Mouse (Mus musculus) limb, embryonic 11.5 days (tissue): ENCODE measurements around the gene Srprb. TPM values are rescaled to one million over a fixed set of nuclear protein-coding genes. Genes with fewer than 3 reads are reported as not detected.

Experiments
- ATAC-seq: fragments of 200-750 bp; cut with Nextera tagmentation; 2 replicates; pipeline ENCODE4 v1.8.0; 2017; ENCODE audit warnings: low read depth; ENCODE audit not compliant: insufficient number of reproducible peaks, low FRiP score, low TSS enrichment
- DNase-seq: peaks from one replicate; pipeline ENCODE4 v3.0.0-alpha.2; 2015; ENCODE audit warnings: low spot score
- H3K27ac ChIP-seq: fragments of 300-500 bp; sonication (generic); replicated peaks from 2 replicates; pipeline ENCODE4 v1.5.1; 2014; ENCODE audit warnings: low read depth, mild to moderate bottlenecking, low read length
- H3K27me3 ChIP-seq: fragments of 300-500 bp; sonication (generic); 2 replicates; pipeline ENCODE4 v1.6.1; 2014; ENCODE audit warnings: mild to moderate bottlenecking, low read length, mixed read lengths; ENCODE audit not compliant: control insufficient read depth, insufficient read depth
- H3K36me3 ChIP-seq: fragments of 300-500 bp; sonication (generic); 2 replicates; pipeline ENCODE4 v1.6.1; 2014; ENCODE audit warnings: mild to moderate bottlenecking, low read length, moderate library complexity, mixed read lengths; ENCODE audit not compliant: control insufficient read depth, insufficient read depth
- H3K4me1 ChIP-seq: fragments of 300-500 bp; sonication (generic); 2 replicates; pipeline ENCODE4 v1.6.1; 2014; ENCODE audit warnings: low read length, mixed read lengths; ENCODE audit not compliant: control insufficient read depth, insufficient read depth
- H3K4me2 ChIP-seq: fragments of 300-500 bp; sonication (generic); 2 replicates; pipeline ENCODE4 v1.6.1; 2014; ENCODE audit warnings: low read depth, mild to moderate bottlenecking, moderate library complexity; ENCODE audit not compliant: severe bottlenecking
- H3K4me3 ChIP-seq: fragments of 300-500 bp; sonication (generic); 2 replicates; pipeline ENCODE4 v1.5.1; 2014; ENCODE audit warnings: low read depth, low read length
- H3K9ac ChIP-seq: fragments of 300-500 bp; sonication (generic); 2 replicates; pipeline ENCODE4 v1.6.1; 2014; ENCODE audit warnings: mild to moderate bottlenecking, low read length
- H3K9me3 ChIP-seq: fragments of 300-500 bp; sonication (generic); 2 replicates; pipeline ENCODE4 v1.6.1; 2016; ENCODE audit warnings: low read length; ENCODE audit not compliant: control insufficient read depth
- WGBS: fragments of 180-500 bp; shearing (Covaris S2); extraction: QIAGEN DNeasy Blood & Tissue Kit; methylation state at CpG from one replicate; pipeline ENCODE4 v1.1.7; 2014; 5-methylcytosine and 5-hydroxymethylcytosine counted together
- polyA plus RNA-seq: library from polyadenylated mRNA; unstranded; fragments of >200 nt; fragmentation: Nextera tagmentation; extraction: Ambion mirVana; gene quantifications from 2 replicates; pipeline ENCODE4 v1.2.1, GENCODE M21; 2014

Gene Srprb
- polyA plus RNA-seq, 1 experiment from 2014 or later, result 66.0 TPM

DNA sequence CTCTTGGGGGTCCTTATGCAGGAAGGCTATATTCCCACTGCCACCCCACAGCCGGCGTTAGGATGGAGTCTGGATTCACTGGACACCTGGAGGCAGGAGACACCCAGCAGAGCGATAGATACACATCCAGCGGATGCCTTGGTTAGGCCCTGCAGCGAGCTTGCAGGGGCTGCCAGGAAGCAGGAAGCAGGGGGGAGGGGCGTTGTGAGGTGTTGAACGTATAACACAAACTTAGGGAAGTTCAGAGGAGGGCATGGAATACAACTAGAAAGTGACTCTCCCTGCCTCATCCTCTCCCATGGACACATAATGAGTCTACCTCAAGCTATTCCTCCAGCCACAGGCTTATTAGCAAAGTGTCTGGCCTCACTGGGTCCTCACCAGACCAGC is 31.1 kb upstream of the Srprb start:
- no peaks in the 10 kb centered on the region for H3K27me3 ChIP-seq
- no peak overlapping the region for H3K4me3 ChIP-seq
- DNase-seq, result no peak
- H3K36me3 ChIP-seq, result no peaks in the 10 kb centered on the region
- H3K4me1 ChIP-seq, result no peaks in the 10 kb centered on the region
- H3K9me3 ChIP-seq, result no peaks in the 10 kb centered on the region
- H3K27ac ChIP-seq, result no peak overlapping the region
- no peak for ATAC-seq
- WGBS, result 50% methylated on average over 7 of the region's 7 CpGs
- H3K4me2 ChIP-seq, result no peak overlapping the region
- H3K9ac ChIP-seq, result no peak overlapping the region

GRCm38 (mm10) chr9:103232232-103233005 is 30.5 kb upstream of the Srprb start:
- no peak overlapping the region for H3K4me2 ChIP-seq
- 87% methylated on average over 7 of the region's 7 CpGs for WGBS
- H3K9me3 ChIP-seq, result no peaks in the 10 kb centered on the region
- H3K27me3 ChIP-seq, result no peaks in the 10 kb centered on the region
- no peak overlapping the region for H3K4me3 ChIP-seq
- DNase-seq (no peak), ATAC-seq (no peak)
- H3K36me3 ChIP-seq, result no peaks in the 10 kb centered on the region
- no peak overlapping the region for H3K9ac ChIP-seq
- H3K27ac ChIP-seq, result no peak overlapping the region
- no peaks in the 10 kb centered on the region for H3K4me1 ChIP-seq

GRCm38 (mm10) chr9:103230151-103230951 is 28.4 kb upstream of the Srprb start, which contains the start of the genes Gm20425 and Trf:
Gene Gm20425 (minus strand): TSS chr9:103230307.
Gene Trf (minus strand): TSS chr9:103230444.
- Histone ChIP-seq H3K9ac (no peak within 1 kb of the TSS), H3K4me2 (no peak within 1 kb of the TSS), H3K4me3 (no peak within 1 kb of the TSS), H3K36me3 (no peaks in the 10 kb centered on the region), H3K9me3 (no peaks in the 10 kb centered on the region), H3K27me3 (no peaks in the 10 kb centered on the region), H3K27ac (no peak within 1 kb of the TSS), H3K4me1 (no peaks in the 10 kb centered on the region)
- ATAC-seq, result no peak
- no peak for DNase-seq
- 66% methylated on average over 29 of the region's 29 CpGs for WGBS

- H3K36me3 ChIP-seq, result no peaks in the 10 kb centered on the region
- H3K27ac ChIP-seq, result no peak overlapping the region
- H3K9me3 ChIP-seq, result no peaks in the 10 kb centered on the region; the same call in 1 of the 2 replicates
- no peak for ATAC-seq
- no peaks in the 10 kb centered on the region for H3K4me1 ChIP-seq
- 85% methylated on average over 15 of the region's 15 CpGs for WGBS
- no peak overlapping the region for H3K4me2 ChIP-seq
- no peak overlapping the region for H3K9ac ChIP-seq
- H3K4me3 ChIP-seq, result no peak overlapping the region
- no peaks in the 10 kb centered on the region for H3K27me3 ChIP-seq
- no peak for DNase-seq
Observed at GRCm38 (mm10) chr9:103229037-103229867, 27.3 kb upstream of the Srprb start.

DNA sequence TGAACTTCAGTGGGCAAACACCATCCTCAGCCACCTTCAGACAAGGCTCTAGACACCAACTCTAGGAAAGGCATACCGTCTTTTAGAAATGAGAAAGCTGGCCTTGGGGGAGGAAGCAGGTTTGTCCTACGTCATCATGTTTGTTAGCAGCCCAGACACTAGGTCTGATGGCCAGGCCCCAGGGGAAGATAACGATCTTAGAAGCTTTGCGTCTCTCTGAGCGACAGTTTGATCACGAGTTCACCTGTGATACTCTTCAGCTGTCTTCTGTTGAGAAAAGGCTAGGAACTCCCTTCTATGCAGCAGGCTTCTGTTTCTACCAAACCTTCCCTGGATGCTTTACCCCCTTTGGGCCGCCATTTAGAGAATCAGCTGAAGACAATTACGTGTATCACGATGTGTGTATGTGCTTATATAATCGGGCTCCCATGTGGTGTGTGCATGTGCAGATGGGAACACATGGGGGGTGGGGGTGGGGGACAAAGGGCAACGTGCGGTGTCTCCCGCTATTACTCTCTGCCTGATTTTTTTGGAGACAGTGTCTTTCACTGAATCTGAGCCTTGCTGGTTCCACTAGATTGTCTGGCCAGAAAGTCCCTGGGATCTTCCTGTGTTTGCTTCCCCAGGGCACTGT is 26.6 kb upstream of the Srprb start:
- Histone ChIP-seq H3K27ac (no peak overlapping the region), H3K27me3 (no peaks in the 10 kb centered on the region), H3K4me1 (no peaks in the 10 kb centered on the region), H3K9ac (no peak overlapping the region), H3K9me3 (no peaks in the 10 kb centered on the region; the same call in 1 of the 2 replicates), H3K4me2 (no peak overlapping the region), H3K4me3 (no peak overlapping the region), H3K36me3 (no peaks in the 10 kb centered on the region)
- DNase-seq, result no peak
- 81% methylated on average over 13 of the region's 13 CpGs for WGBS
- no peak for ATAC-seq

DNA sequence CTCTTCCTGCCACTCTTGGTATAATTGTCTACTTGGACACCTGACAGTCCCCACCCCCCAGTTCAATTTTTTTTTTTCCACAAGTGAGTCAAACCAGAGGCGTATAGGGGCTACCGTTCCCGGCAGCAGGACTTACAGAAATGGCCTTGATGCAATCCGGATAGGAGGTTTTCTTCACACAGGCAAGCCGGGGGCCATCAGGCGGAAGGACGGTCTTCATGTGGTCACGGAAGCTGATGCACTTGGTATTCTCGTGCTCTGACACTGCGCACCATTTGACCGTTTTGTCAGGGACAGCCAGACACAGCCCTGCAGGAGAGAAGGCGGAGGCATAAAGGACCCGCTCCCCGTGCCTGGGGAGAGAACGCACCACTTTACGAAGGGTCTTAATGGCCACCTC is 25.8 kb upstream of the Srprb start:
- Histone ChIP-seq H3K4me1 (no peaks in the 10 kb centered on the region), H3K9me3 (no peaks in the 10 kb centered on the region; the same call in 1 of the 2 replicates), H3K36me3 (no peaks in the 10 kb centered on the region), H3K4me3 (no peak overlapping the region), H3K4me2 (no peak overlapping the region), H3K27me3 (no peaks in the 10 kb centered on the region), H3K9ac (no peak overlapping the region), H3K27ac (no peak overlapping the region)
- 87% methylated on average over 16 of the region's 16 CpGs for WGBS
- ATAC-seq, result no peak
- no peak for DNase-seq

- ATAC-seq, result no peak
Observed at GRCm38 (mm10) chr9:103226806-103227205, 24.9 kb upstream of the Srprb start.

DNA sequence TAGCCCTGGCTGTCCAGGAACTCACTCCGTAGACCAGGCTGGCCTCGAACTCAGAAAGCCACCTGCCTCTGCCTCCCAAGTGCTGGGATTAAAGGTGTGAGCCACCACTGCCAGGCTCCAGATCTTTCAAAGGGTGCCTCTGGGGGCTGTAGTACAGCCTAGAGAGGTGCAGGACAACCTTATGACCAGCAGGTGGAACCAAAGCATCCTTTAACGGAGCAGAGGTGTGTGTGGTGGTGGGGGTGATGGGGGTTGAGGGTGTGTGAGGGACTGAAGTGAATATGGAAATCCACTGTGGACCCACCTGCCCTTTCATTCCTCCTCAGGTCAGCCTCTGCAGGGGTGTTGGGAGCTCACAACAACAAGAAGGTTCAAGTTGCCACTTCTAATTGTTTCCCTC is 23.5 kb upstream of the Srprb start:
- no peaks in the 10 kb centered on the region for H3K36me3 ChIP-seq
- DNase-seq, result no peak
- 63% methylated on average over 3 of the region's 3 CpGs for WGBS
- H3K4me3 ChIP-seq, result no peak overlapping the region
- H3K4me1 ChIP-seq, result no peaks in the 10 kb centered on the region
- no peak overlapping the region for H3K9ac ChIP-seq
- no peaks in the 10 kb centered on the region; the same call in 1 of the 2 replicates for H3K9me3 ChIP-seq
- no peak overlapping the region for H3K4me2 ChIP-seq
- H3K27ac ChIP-seq, result no peak overlapping the region
- ATAC-seq, result no peak
- no peaks in the 10 kb centered on the region for H3K27me3 ChIP-seq

More at GRCm38 (mm10) chr9:103226806-103227205, 24.9 kb upstream of the Srprb start:
- WGBS, result 95% methylated on average over 15 of the region's 15 CpGs
- no peaks in the 10 kb centered on the region for H3K27me3 ChIP-seq
- no peaks in the 10 kb centered on the region for H3K4me1 ChIP-seq
- H3K4me2 ChIP-seq, result no peak overlapping the region
- H3K9me3 ChIP-seq, result no peaks in the 10 kb centered on the region; the same call in 1 of the 2 replicates
- H3K4me3 ChIP-seq, result no peak overlapping the region
- no peak overlapping the region for H3K9ac ChIP-seq
- H3K27ac ChIP-seq, result no peak overlapping the region
- DNase-seq, result no peak
- no peaks in the 10 kb centered on the region for H3K36me3 ChIP-seq
